In genomic region chr6:49227184-49227735, GRCm38 (mm10) we compare ENCODE assay signal across 8 mouse cellular contexts. TPM values are rescaled to one million over a fixed set of nuclear protein-coding genes. Genes with fewer than 3 reads are reported as not detected.
A peak's percentile ranks its signal among the peaks of the same experiment; 100 is the strongest.
DNase-seq lines count a peak whose midpoint lies in the region; ATAC-seq lines count a peak whose summit lies in the region.

No protein-coding gene starts in this region.

- WGBS in forebrain, embryonic 14.5 days = 5% methylated on average over 15 of the region's 15 CpGs
- 8% methylated on average over 15 of the region's 15 CpGs for WGBS in limb, embryonic 11.5 days
- WGBS in neural tube, embryonic 15.5 days = 6% methylated on average over 15 of the region's 15 CpGs

- no peak overlapping the region for H3K9ac ChIP-seq in forebrain, embryonic 14.5 days (ENCODE audit: low read length)
- no peak overlapping the region for H3K9ac ChIP-seq in limb, embryonic 11.5 days (ENCODE audit: low read length)
- H3K9ac ChIP-seq in neural tube, embryonic 15.5 days (replicated peaks) = no peak overlapping the region

- H3K36me3 ChIP-seq in forebrain, embryonic 14.5 days (ENCODE audit: control insufficient read depth, insufficient read depth, low read length) = no peaks in the 10 kb centered on the region
- H3K36me3 ChIP-seq in limb, embryonic 11.5 days (ENCODE audit: control insufficient read depth, insufficient read depth, low read length) = no peaks in the 10 kb centered on the region
- H3K36me3 ChIP-seq in neural tube, embryonic 15.5 days = no peaks in the 10 kb centered on the region

- intact Hi-C loops in gastrocnemius, postnatal 14 days (cut with DNase I; ENCODE audit: low total_unique reads) = loop anchor here (5.0 kb wide), 1 partner anchor 170 kb away; the partner anchor contains the start of gene Stk31

- H3K4me1 ChIP-seq in forebrain, embryonic 14.5 days (ENCODE audit: control insufficient read depth, insufficient read depth, low read length) = no peaks in the 10 kb centered on the region
- peaks cover 10% of the 10 kb centered on the region for H3K4me1 ChIP-seq in limb, embryonic 11.5 days (ENCODE audit: control insufficient read depth, insufficient read depth, low read length)
- peaks cover 3% of the 10 kb centered on the region for H3K4me1 ChIP-seq in neural tube, embryonic 15.5 days

- ATAC-seq in forebrain, embryonic 14.5 days = peak; percentile 48; the same call in 1 of the 2 replicates
- ATAC-seq in limb, embryonic 11.5 days (ENCODE audit: insufficient number of reproducible peaks, low FRiP score, low TSS enrichment, low read depth) = no peak
- ATAC-seq in neural tube, embryonic 15.5 days (ENCODE audit: low FRiP score) = no peak; the same call in 1 of the 2 replicates
- no peak for ATAC-seq in monocyte, adult 5-6 weeks (replicated peaks; ENCODE audit: insufficient number of reproducible peaks, low FRiP score, low TSS enrichment, poor library complexity, severe bottlenecking)

- no peaks in the 10 kb centered on the region for H3K27me3 ChIP-seq in forebrain, embryonic 14.5 days (replicated peaks; ENCODE audit: control insufficient read depth, insufficient read depth, low read length)
- H3K27me3 ChIP-seq in limb, embryonic 11.5 days (ENCODE audit: control insufficient read depth, insufficient read depth, low read length) = no peaks in the 10 kb centered on the region
- no peaks in the 10 kb centered on the region for H3K27me3 ChIP-seq in neural tube, embryonic 15.5 days (replicated peaks)

- H3K9me3 ChIP-seq in forebrain, embryonic 14.5 days (replicated peaks; ENCODE audit: control insufficient read depth, low read length) = no peaks in the 10 kb centered on the region
- no peaks in the 10 kb centered on the region for H3K9me3 ChIP-seq in limb, embryonic 11.5 days (ENCODE audit: control insufficient read depth, low read length)
- no peaks in the 10 kb centered on the region for H3K9me3 ChIP-seq in neural tube, embryonic 15.5 days (replicated peaks)

- H3K4me3 ChIP-seq in forebrain, embryonic 14.5 days (ENCODE audit: low read depth, low read length) = no peak overlapping the region
- H3K4me3 ChIP-seq in limb, embryonic 11.5 days (ENCODE audit: low read depth, low read length) = no peak overlapping the region; the same call in 1 of the 2 replicates
- H3K4me3 ChIP-seq in neural tube, embryonic 15.5 days (replicated peaks) = 0 out of 2 replicates have a peak overlapping the region, but pooled peaks have one; percentile 8

- peak; percentile 19 to 38 for DNase-seq in layer of hippocampus, postnatal 10 days (ENCODE audit: low spot score in 2 of 2)
- no peak for DNase-seq in layer of hippocampus, adult 11-12 months (ENCODE audit: low spot score)
- peak; percentile 51 for DNase-seq in MN1 (ENCODE audit: low spot score)
- DNase-seq in forebrain, embryonic 14.5 days (ENCODE audit: low spot score) = peak; percentile 70
- DNase-seq in limb, embryonic 11.5 days (ENCODE audit: low spot score) = peak; percentile 77
- DNase-seq in gastrocnemius, postnatal 14 days = no peak

- 0 out of 2 replicates have a peak overlapping the region, but pooled peaks have one; percentile 6 for H3K4me2 ChIP-seq in forebrain, embryonic 14.5 days (ENCODE audit: low read length)
- no peak overlapping the region for H3K4me2 ChIP-seq in limb, embryonic 11.5 days (ENCODE audit: low read depth, severe bottlenecking)
- peak overlapping the region; percentile 33 for H3K4me2 ChIP-seq in neural tube, embryonic 15.5 days

- H3K27ac ChIP-seq in forebrain, embryonic 14.5 days (ENCODE audit: low read depth, low read length) = no peak overlapping the region
- no peak overlapping the region for H3K27ac ChIP-seq in limb, embryonic 11.5 days (replicated peaks; ENCODE audit: low read depth, low read length)
- H3K27ac ChIP-seq in neural tube, embryonic 15.5 days (replicated peaks) = no peak overlapping the region

RNA-seq across cellular contexts. Expression of gene Igf2bp3, which starts 12.5 kb away (rescaled TPM):
- total RNA-seq in layer of hippocampus, postnatal 10 days (2021) = 1 to 10 TPM; 1.4 TPM
- 30.6 and 32.9 TPM in 2 replicates for polyA plus RNA-seq in forebrain, embryonic 14.5 days (2014; fragmentation: Nextera tagmentation; extraction: Ambion mirVana)
- 140 and 155 TPM in 2 replicates for polyA plus RNA-seq in limb, embryonic 11.5 days (2014; fragmentation: Nextera tagmentation; extraction: Ambion mirVana)
- polyA plus RNA-seq in neural tube, embryonic 15.5 days (2015; fragmentation: Nextera tagmentation; extraction: Ambion mirVana) = 18.8 and 29.9 TPM in 2 replicates
- total RNA-seq in monocyte, adult 5-6 weeks (2017) = 0.19 to 0.29 TPM in 2 of 3 replicates, not detected in the other
- total RNA-seq in gastrocnemius, postnatal 14 days (2021) = 1 to 10 TPM in 1 of 2 experiments, under 1 TPM in 1; 0.86 to 1.1 TPM

RNA-seq across cellular contexts. Expression of gene Tra2a, which starts 36.6 kb away (rescaled TPM):
- 10 to 100 TPM; 76.6 to 76.9 TPM for total RNA-seq in layer of hippocampus, postnatal 10 days (2021)
- polyA plus RNA-seq in forebrain, embryonic 14.5 days (2014; fragmentation: Nextera tagmentation; extraction: Ambion mirVana) = 76.3 and 84.1 TPM in 2 replicates
- polyA plus RNA-seq in limb, embryonic 11.5 days (2014; fragmentation: Nextera tagmentation; extraction: Ambion mirVana) = 64.2 and 75.1 TPM in 2 replicates
- polyA plus RNA-seq in neural tube, embryonic 15.5 days (2015; fragmentation: Nextera tagmentation; extraction: Ambion mirVana) = 102 and 109 TPM in 2 replicates
- 185 to 235 TPM (median 209 TPM) in 3 replicates for total RNA-seq in monocyte, adult 5-6 weeks (2017)
- 10 to 100 TPM; 15.8 to 18.1 TPM for total RNA-seq in gastrocnemius, postnatal 14 days (2021)

Comparison
In these comparisons a context has a peak if more than half of its experiments do, and no peak if none do; other contexts are left out.
1. DNase-seq: peak in layer of hippocampus, postnatal 10 days (2 of 2), MN1 (single experiment), forebrain, embryonic 14.5 days (single experiment) and limb, embryonic 11.5 days (single experiment); none in layer of hippocampus, adult 11-12 months (single experiment) and gastrocnemius, postnatal 14 days (single experiment).